11 mouse cellular contexts compared by ENCODE assay signal in the genomic region with DNA sequence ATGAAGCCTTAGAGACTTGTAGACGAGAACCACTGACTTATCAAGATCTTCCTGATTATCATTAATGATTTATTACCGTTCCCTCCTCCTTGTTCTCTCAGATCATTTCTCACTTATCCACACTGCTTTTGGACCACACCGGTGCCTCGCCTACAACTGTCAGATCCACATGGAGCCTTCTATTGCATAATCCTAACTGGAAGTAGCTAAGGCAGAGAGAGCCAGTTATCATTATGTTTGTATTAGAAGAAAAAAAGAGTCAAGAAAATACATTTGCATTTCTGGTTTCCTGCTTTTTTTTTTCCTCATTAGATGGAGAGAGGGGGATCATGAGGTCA.
DNase-seq lines count a peak whose midpoint lies in the region; ATAC-seq lines count a peak whose summit lies in the region.
"Had no signal": no experiment of that assay in that cellular context is flagged by ENCODE, and none has a peak within 500 bp of the region (broad histone marks: within the 10 kb centered on the region; RNA-seq: fewer than 3 reads in every experiment).

No protein-coding gene starts in this region.

- DNase-seq in hindbrain, embryonic 11.5 days (ENCODE audit: low spot score), result no peak
- no peak for DNase-seq in hindbrain, embryonic 10.5 days (ENCODE audit: low spot score)
- DNase-seq in neural tube, embryonic 11.5 days (ENCODE audit: low spot score), result no peak
- no peak for DNase-seq in neural tube, embryonic 10.5 days (ENCODE audit: extremely low spot score, low spot score)
- no peak for DNase-seq in testis, postnatal 10 days (ENCODE audit: low spot score)
- no peak for DNase-seq in gastrocnemius, adult 18-20 months (ENCODE audit: low spot score)
- no peak for DNase-seq in spleen, adult 18-20 months

- no peak overlapping the region for H3K4me3 ChIP-seq in hindbrain, embryonic 11.5 days (ENCODE audit: low read depth, low read length)
- no peak overlapping the region for H3K4me3 ChIP-seq in hindbrain, embryonic 10.5 days
- no peak overlapping the region for H3K4me3 ChIP-seq in neural tube, embryonic 11.5 days (ENCODE audit: low read depth, low read length)
- no peak overlapping the region for H3K4me3 ChIP-seq in limb, embryonic 15.5 days

- H3K27me3 ChIP-seq in hindbrain, embryonic 11.5 days (ENCODE audit: control insufficient read depth, insufficient read depth, low read length), result no peaks in the 10 kb centered on the region
- H3K27me3 ChIP-seq in hindbrain, embryonic 10.5 days (ENCODE audit: insufficient read depth, poor library complexity, severe bottlenecking), result no peaks in the 10 kb centered on the region
- H3K27me3 ChIP-seq in neural tube, embryonic 11.5 days (ENCODE audit: control insufficient read depth, insufficient read depth, low read length), result no peaks in the 10 kb centered on the region
- no peaks in the 10 kb centered on the region for H3K27me3 ChIP-seq in limb, embryonic 15.5 days
- H3K27me3 ChIP-seq: embryonic facial prominence, embryonic 15.5 days; heart, embryonic 13.5 days had no signal

- WGBS in hindbrain, embryonic 11.5 days, result 63% methylated on average over 4 of the region's 4 CpGs
- 74% methylated on average over 4 of the region's 4 CpGs for WGBS in hindbrain, embryonic 10.5 days
- 47% methylated on average over 4 of the region's 4 CpGs for WGBS in neural tube, embryonic 11.5 days
- WGBS in limb, embryonic 15.5 days, result 32% methylated on average over 4 of the region's 4 CpGs

- peak; percentile 18; the same call in 1 of the 2 replicates for ATAC-seq in hindbrain, embryonic 11.5 days (ENCODE audit: low FRiP score)
- ATAC-seq in neural tube, embryonic 11.5 days (ENCODE audit: insufficient read depth, low FRiP score, low TSS enrichment), result peak; percentile 10; the same call in 1 of the 2 replicates
- peak; percentile 24; the same call in 1 of the 2 replicates for ATAC-seq in limb, embryonic 15.5 days (ENCODE audit: insufficient number of reproducible peaks, low FRiP score, low TSS enrichment, low read depth)

- no peaks in the 10 kb centered on the region for H3K36me3 ChIP-seq in hindbrain, embryonic 11.5 days (ENCODE audit: control insufficient read depth, insufficient read depth, low read length)
- H3K36me3 ChIP-seq in hindbrain, embryonic 10.5 days, result no peaks in the 10 kb centered on the region
- no peaks in the 10 kb centered on the region for H3K36me3 ChIP-seq in neural tube, embryonic 11.5 days (ENCODE audit: control insufficient read depth, insufficient read depth, low read length)
- H3K36me3 ChIP-seq in limb, embryonic 15.5 days, result no peaks in the 10 kb centered on the region
- H3K36me3 ChIP-seq: embryonic facial prominence, embryonic 15.5 days; heart, embryonic 13.5 days had no signal

- H3K9me3 ChIP-seq in hindbrain, embryonic 11.5 days (ENCODE audit: control insufficient read depth, low read length), result no peaks in the 10 kb centered on the region
- H3K9me3 ChIP-seq in hindbrain, embryonic 10.5 days, result no peaks in the 10 kb centered on the region
- no peaks in the 10 kb centered on the region for H3K9me3 ChIP-seq in neural tube, embryonic 11.5 days (ENCODE audit: control insufficient read depth, low read length)
- no peaks in the 10 kb centered on the region for H3K9me3 ChIP-seq in limb, embryonic 15.5 days
- H3K9me3 ChIP-seq: embryonic facial prominence, embryonic 15.5 days; heart, embryonic 13.5 days had no signal

- no peak overlapping the region for H3K4me2 ChIP-seq in hindbrain, embryonic 11.5 days (replicated peaks; ENCODE audit: low read depth, low read length)
- H3K4me2 ChIP-seq in neural tube, embryonic 11.5 days (ENCODE audit: low read depth), result no peak overlapping the region
- no peak overlapping the region for H3K4me2 ChIP-seq in limb, embryonic 15.5 days

- no peaks in the 10 kb centered on the region for H3K4me1 ChIP-seq in hindbrain, embryonic 11.5 days (replicated peaks; ENCODE audit: control insufficient read depth, insufficient read depth, low read length)
- peaks cover 3% of the 10 kb centered on the region; the same call in 1 of the 2 replicates for H3K4me1 ChIP-seq in hindbrain, embryonic 10.5 days (replicated peaks)
- H3K4me1 ChIP-seq in neural tube, embryonic 11.5 days (ENCODE audit: control insufficient read depth, insufficient read depth, low read length), result no peaks in the 10 kb centered on the region
- H3K4me1 ChIP-seq in limb, embryonic 15.5 days, result no peaks in the 10 kb centered on the region
- H3K4me1 ChIP-seq: embryonic facial prominence, embryonic 15.5 days; heart, embryonic 13.5 days had no signal

- no peak overlapping the region for H3K27ac ChIP-seq in hindbrain, embryonic 11.5 days (ENCODE audit: low read depth, low read length)
- H3K27ac ChIP-seq in hindbrain, embryonic 10.5 days, result no peak overlapping the region
- H3K27ac ChIP-seq in neural tube, embryonic 11.5 days (ENCODE audit: low read depth, low read length), result no peak overlapping the region
- H3K27ac ChIP-seq in limb, embryonic 15.5 days, result no peak overlapping the region
- H3K27ac ChIP-seq: embryonic facial prominence, embryonic 15.5 days; heart, embryonic 13.5 days; macrophage had no signal

- H3K9ac ChIP-seq in hindbrain, embryonic 11.5 days (ENCODE audit: low read depth, low read length), result no peak overlapping the region
- H3K9ac ChIP-seq in neural tube, embryonic 11.5 days (ENCODE audit: low read length), result no peak overlapping the region
- H3K9ac ChIP-seq in limb, embryonic 15.5 days, result no peak overlapping the region
- H3K9ac ChIP-seq: embryonic facial prominence, embryonic 15.5 days had no signal
